Mouse (Mus musculus) bone marrow, adult 2 months (tissue): ENCODE results near the gene Zkscan14.

Source experiments
- CTCF ChIP-seq: fragments of 200-500 bp; IDR thresholded peaks from 2 replicates; pipeline ENCODE4 v1.5.1; 2011; ENCODE audit warnings: low read length, control low read depth; ENCODE audit not compliant: control insufficient read depth, insufficient read depth
- POLR2A ChIP-seq: fragments of 200-500 bp; IDR thresholded peaks from 2 replicates; pipeline ENCODE4 v1.6.1; 2011; ENCODE audit warnings: low read depth, mild to moderate bottlenecking, control low read depth, low read length, borderline replicate concordance; ENCODE audit not compliant: control insufficient read depth

GRCm38 (mm10) chr5:145189416-145189815 is 12.3 kb downstream of the Zkscan14 start:
- TF ChIP-seq CTCF (no peak), POLR2A (no peak)
